Mouse (Mus musculus) megakaryocyte-erythroid progenitor cell, adult 5-6 weeks (primary cell): ENCODE data around the gene Arnt2. TPM values are rescaled to one million over a fixed set of nuclear protein-coding genes. Genes with fewer than 3 reads are reported as not detected.

Experiments
- ATAC-seq: replicated peaks from 2 replicates; pipeline ENCODE4 v1.8.0; 2016; ENCODE audit warnings: mild to moderate bottlenecking, inconsistent platforms; ENCODE audit not compliant: severe bottlenecking, poor library complexity, low FRiP score, low TSS enrichment
- total RNA-seq, 2 experiments: library from RNA; stranded (forward) in 1 of 2; stranded (reverse) in 1 of 2; fragments of 200-1000, 215-1000 nt in 1 of 2; fragments of >200 nt in 1 of 2; fragmentation: Nextera tagmentation in 1 of 2; gene quantifications; 2 replicates each; pipeline ENCODE4 v1.2.3; 2014 to 2017

Arnt2 gene
- total RNA-seq, 2 experiments from 2014 or later, result not detected

GRCm38 (mm10) chr7:84256661-84257060, 153.3 kb downstream of the Arnt2 start:
- ATAC-seq, result no peak

DNA sequence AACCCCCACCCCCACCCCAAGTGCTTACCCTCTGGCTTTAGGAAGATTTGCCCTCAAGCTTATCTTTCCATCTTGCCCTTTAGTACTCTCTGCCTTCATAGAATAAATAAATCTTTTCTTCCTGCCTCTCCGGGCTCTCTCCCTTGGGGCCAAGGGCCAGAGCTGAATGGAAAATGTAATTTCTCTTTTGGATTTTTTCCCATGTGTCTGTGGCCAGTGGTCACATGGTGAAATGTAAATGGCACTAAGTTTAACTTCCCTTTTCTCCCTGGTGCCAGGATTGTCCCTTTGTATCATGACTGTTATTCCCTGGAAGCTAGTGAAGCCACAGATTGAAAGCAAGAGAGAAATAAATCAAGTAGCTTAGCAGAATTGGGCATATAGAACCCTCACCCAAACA, 153.7 kb downstream of the Arnt2 start:
- ATAC-seq, result no peak

- no peak for ATAC-seq
These were observed 155.1 kb downstream of the Arnt2 start for GRCm38 (mm10) chr7:84254916-84255315.

- no peak for ATAC-seq
These were observed 155.7 kb downstream of the Arnt2 start for GRCm38 (mm10) chr7:84254311-84254710.

- ATAC-seq, result no peak
These were observed 158.3 kb downstream of the Arnt2 start for GRCm38 (mm10) chr7:84251667-84252066.

GRCm38 (mm10) chr7:84250736-84251135, 159.2 kb downstream of the Arnt2 start:
- no peak for ATAC-seq

- ATAC-seq, result no peak
These were observed 160.0 kb downstream of the Arnt2 start for GRCm38 (mm10) chr7:84249951-84250350.

DNA sequence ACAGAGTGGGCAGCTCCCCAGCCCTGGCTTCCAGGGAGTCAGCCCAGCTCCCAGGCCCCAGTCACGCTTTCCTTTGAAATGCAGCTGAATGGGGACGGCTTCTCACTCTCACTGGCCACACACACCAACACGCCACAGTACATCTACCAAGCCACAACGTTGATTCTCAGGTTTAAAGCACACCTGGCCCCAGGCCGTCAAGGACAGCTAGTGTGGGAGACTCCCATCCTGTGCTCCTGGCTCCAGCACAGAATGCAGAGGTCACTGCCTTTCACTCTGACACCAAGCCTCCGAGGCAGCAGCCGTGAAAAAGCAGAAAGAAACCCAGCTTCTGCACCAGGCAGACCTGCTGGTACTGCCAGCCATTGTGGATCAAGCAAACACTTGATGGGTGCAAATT, 160.6 kb downstream of the Arnt2 start:
- no peak for ATAC-seq

DNA sequence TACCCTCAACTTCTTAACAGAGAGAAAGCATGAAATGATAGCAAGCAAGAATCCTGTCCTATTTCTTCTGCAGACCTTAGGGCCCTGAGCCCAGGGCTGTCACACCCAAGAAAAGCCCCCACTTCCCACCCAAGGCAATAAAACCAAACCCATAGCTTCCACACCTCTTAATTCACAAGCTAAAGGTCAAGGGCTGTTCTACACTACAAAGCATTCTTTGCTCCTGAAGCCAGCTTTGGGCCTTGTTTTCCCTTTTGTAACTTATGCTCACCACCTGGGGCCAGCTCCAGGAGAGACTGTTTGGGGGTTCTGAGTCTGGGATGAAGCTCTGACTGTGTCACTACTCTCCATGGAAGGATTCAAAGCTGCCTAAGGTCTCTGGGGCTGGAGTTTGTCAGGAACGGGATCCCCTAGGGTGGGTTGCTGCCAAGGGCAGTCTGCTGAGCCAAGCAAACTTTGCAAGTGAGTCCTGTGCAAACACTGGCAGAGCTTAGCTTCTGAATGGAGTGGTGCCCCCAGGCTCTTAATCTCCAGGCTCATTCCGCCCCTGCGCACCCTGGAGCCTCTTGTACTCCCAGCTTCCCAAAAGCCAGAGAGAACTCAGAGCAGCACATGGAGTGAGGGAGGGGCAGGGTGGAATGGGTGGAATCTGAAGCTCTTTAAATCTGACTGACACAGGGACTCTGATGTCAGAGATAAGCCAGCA, 161.9 kb downstream of the Arnt2 start:
- no peak for ATAC-seq

DNA sequence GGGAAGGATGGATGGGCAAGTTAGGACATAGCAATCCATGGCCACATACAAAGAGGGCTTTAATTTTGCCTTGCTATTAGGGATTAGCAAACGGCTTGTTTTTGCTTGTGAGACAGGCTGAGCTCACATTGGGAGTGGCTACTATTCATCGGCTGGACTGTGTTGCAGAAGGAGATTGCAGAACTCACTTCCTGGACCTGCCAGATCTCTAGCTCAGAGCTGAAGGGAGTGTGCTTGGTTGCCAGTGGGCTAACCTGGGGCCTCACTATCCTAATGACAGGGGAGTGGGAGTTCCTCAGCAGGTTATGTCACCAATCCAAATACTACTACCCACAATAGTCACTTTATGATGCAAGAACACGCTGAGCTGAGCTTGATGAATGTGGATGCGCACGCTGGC, 163.1 kb downstream of the Arnt2 start:
- ATAC-seq, result no peak

- no peak for ATAC-seq
These were observed 163.9 kb downstream of the Arnt2 start for GRCm38 (mm10) chr7:84246093-84246492.

DNA sequence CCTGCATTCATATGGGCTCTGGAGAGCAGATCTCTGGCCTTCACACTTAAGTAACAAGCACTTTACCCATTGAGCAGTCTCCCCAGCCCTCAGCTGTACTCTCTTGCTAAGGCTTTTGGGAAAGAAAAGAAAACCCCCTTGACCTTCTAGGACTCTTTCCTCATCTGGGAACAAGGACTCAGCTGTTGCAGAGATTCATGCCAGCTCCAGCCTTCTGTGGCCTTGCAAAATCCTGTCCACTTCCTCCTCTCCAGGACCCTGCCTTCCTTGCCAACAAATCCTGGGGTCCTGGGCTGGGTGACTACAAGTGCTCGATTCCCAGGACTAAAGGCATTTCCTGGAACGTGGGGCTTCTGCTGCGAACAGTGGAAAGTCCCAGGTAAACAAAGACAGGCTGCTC, 169.6 kb downstream of the Arnt2 start:
- ATAC-seq, result no peak

DNA sequence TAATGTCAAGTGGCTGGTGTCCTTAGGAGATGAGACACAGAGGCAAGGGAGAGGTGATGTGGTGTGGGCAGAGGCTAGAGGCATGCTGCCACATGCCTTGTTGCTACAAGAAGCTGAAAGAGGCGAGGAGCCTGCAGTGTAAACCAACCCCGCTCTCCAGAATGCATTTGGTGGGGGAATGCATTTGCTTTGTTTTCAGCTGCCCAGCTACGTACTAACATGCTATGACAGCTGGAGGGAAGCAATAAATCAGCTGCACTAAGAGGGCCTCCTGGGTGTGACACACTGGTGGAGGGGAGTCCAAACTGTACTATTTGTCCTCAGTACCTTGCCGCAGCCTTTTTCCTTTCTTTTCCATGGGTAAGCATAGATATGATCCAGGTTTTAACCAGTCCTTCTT, 172.3 kb downstream of the Arnt2 start:
- no peak for ATAC-seq

DNA sequence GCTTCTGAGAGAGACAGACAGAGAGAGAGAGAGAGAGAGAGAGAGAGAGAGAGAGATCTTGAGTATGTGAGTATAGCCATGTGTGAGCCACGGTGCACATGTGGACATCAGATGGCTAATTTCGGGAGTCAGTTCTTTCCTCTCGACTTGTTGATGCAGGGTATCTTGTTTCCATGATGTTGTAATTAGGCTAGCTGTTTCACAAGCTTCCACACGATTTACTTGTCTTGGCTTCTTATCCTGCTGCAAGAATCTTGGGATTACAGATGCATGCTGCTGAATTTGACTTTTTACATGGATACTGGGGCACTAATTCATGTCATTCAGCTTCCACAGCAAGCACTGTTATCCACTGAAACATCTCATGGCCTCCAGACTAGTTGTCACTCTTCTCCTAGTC, 178.6 kb downstream of the Arnt2 start:
- ATAC-seq, result no peak

- ATAC-seq, result no peak
These were observed 182.3 kb downstream of the Arnt2 start for GRCm38 (mm10) chr7:84227652-84228051.

GRCm38 (mm10) chr7:84226909-84227308, 183.1 kb downstream of the Arnt2 start:
- no peak for ATAC-seq

- no peak for ATAC-seq
These were observed 197.9 kb downstream of the Arnt2 start for GRCm38 (mm10) chr7:84212112-84212511.

DNA sequence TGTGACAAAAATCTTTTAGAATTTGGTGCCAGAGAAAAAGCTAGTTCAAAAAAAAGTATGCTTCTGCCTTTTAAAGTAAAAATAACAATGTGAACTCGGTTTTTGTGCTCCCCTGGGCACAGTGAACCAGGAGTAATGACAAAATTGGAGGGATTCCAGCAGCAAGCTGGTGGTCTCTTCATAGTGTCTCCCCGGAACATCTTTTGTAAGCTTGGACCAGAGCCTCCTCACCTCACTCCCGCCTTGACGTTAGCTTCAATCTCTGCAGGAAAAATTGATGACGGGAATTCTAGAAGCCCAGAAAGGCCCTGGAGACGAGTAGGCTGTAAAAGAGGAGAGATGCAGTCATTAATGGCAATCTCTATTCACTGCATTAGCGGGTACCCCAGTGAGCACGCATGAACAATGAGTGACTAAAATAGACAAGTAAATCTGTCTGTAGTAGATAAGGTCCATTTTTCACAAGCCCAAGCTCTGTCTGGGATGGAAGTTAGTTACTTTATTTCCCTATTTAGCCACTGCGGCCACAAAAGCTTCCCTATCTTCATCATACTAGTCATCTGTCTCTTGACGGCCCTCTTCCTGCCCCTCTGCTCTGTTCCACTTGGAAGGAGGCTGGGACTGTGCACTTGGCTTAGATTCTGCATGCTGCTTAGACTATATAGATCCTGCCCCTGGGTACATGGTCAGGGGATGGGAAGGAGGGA, 199.2 kb downstream of the Arnt2 start:
- no peak for ATAC-seq

DNA sequence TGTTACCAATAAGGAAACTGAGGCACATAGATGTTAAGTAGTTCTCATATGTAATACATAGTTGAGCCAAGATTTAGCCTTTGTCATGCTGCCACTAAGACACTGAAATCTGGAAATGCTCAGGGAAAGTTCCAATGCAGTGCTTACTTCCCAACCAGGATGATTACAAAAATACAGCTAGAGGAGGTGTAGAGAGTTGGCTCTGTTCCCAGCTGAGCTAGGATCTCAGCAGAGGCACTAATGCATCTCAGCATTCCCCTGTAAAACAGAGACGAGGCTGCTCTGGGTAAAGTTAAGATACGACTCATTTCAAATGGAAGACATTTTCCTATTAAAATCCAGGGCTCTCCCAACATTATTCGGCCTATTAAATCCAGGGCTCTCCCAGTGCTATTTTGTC, 206.0 kb downstream of the Arnt2 start:
- ATAC-seq, result no peak

DNA sequence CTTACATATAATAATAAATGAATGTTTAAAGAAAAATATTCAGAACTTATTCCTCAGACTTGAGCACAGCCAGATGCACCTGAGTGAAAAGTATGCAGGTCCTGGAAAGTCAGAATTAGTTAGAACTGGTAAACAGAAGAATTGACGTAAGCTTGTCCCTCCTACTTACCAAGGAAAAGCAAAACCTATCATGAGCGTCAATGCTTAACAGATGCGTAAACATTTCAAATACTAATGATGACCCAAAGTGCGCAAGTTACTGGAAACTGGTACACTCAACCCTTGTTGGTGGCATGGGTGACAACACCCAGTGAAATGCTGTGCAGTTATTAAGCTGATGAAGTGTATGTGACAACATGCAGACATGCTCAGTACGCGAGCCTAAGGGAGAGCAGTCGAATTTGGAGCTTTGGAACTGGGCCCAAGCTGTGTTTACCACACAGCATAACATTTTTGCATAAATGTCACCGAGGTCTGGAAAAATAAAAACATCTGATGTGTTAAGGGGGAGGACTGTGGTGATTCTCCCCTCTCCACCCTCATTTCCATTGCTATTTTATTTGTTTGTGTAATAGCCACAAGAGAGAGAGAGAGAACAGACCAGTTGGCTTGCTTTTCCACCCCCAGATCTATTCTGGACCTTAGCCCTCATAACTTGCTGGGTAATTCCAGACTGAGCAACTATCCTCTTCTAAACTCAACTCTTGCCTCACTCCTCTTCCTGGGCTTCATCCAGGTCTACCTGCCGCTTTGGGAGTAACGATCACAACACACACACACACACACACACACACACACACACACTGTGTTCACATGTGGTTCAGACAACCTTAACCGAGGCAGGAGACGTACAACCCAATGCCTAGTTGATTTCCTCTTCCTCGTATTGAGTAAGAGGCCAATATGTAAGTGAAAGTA, 208.6 kb downstream of the Arnt2 start:
- ATAC-seq, result no peak
